Mouse (Mus musculus): ENCODE measurements around the gene Filip1l.

DNA sequence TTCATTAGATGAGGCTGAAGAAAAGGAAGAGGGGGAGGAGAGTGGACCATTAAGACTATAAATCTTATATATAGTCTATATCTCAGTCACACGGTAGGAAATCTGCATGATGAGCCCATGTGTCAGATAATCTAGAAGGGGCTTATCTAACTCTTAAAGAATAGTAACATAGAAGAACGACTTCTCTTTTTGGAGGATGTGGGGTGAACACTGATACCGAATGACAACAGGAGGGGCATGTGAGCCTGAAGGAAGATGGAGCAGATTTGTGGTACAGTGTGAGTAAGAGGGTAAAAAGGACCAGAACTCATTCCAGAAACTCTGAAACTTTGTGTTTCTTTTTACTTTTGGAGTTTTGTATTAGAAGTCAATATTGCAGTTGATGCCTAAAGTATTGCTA is 156.2 kb downstream of the Filip1l start:
- TF ChIP-seq POLR2A (IDR thresholded peaks at IDR 0.05; ENCODE audit: low read depth, low read length) (no peak), CTCF (conservative IDR thresholded peaks at IDR 0.05; ENCODE audit: insufficient read depth, insufficient read length, low read depth, low read length) (no peak)

All from kidney, adult 2 months (tissue).